Comparison of ENCODE assay signal across 42 mouse cellular contexts in the genomic region with DNA sequence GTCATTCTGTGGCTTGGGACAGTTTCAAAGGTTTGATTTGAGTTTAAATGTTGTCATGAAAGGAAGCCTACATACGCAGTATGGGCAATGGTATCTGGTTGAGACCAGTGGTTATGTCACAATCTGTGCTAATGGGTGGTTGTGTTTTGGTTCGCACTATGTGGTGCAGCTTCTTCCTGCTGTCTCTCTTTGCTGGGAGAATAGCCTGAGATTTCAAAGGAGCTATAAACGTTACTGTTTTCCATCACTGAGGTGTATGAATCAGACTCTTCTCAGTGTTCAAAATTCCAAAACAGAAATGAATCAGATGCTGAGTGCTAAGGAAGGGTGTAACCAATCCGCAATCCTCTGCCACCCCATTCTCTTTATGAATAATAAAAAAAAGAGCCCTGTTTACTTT. TPM values are rescaled to one million over a fixed set of nuclear protein-coding genes. Genes with fewer than 3 reads are reported as not detected.
"Had no signal": no experiment of that assay in that cellular context is flagged by ENCODE, and none has a peak within 500 bp of the region (broad histone marks: within the 10 kb centered on the region; RNA-seq: fewer than 3 reads in every experiment).

No protein-coding gene starts in this region.

- H3K4me1 ChIP-seq: heart, embryonic 10.5 days; heart, embryonic 12.5 days; intestine, embryonic 15.5 days; limb, embryonic 10.5 days; limb, embryonic 12.5 days; liver, embryonic 12.5 days had no signal

- H3K4me2 ChIP-seq: heart, embryonic 12.5 days; hindbrain, embryonic 12.5 days; hindbrain, embryonic 14.5 days; intestine, embryonic 15.5 days; limb, embryonic 12.5 days; liver, embryonic 12.5 days had no signal

- H3K27ac ChIP-seq: gastrocnemius, adult 2 months; heart, embryonic 10.5 days; hindbrain, embryonic 10.5 days; hindbrain, embryonic 12.5 days; hindbrain, embryonic 14.5 days; intestine, embryonic 15.5 days; layer of hippocampus, adult 2 months; limb, embryonic 10.5 days; limb, embryonic 12.5 days; liver, embryonic 12.5 days; liver, embryonic 14.5 days had no signal

- H3K9ac ChIP-seq: heart, embryonic 12.5 days; hindbrain, embryonic 12.5 days; hindbrain, embryonic 14.5 days; intestine, embryonic 15.5 days; limb, embryonic 12.5 days; liver, embryonic 12.5 days; liver, embryonic 14.5 days had no signal

- H3K36me3 ChIP-seq: heart, embryonic 10.5 days; heart, embryonic 12.5 days; hindbrain, embryonic 10.5 days; hindbrain, embryonic 12.5 days; intestine, embryonic 15.5 days; limb, embryonic 10.5 days; limb, embryonic 12.5 days; liver, embryonic 12.5 days had no signal

- ATAC-seq: hindbrain, embryonic 16.5 days; inflammation-experienced regulatory T-cells, adult 6 months; intestine, embryonic 15.5 days; intestine, postnatal 0 days; liver, embryonic 12.5 days had no signal

- H3K9me3 ChIP-seq: heart, embryonic 10.5 days; heart, embryonic 12.5 days; hindbrain, embryonic 10.5 days; hindbrain, embryonic 12.5 days; intestine, embryonic 15.5 days; limb, embryonic 10.5 days; limb, embryonic 12.5 days; liver, embryonic 12.5 days had no signal

- DNase-seq: gastrocnemius, adult 2 months; gastrocnemius, postnatal 10 days; gastrocnemius, postnatal 25 days; heart, adult 18-20 months; heart, postnatal 10 days; heart, postnatal 4 days; kidney, adult 18-20 months; kidney, adult 8-10 months; kidney, postnatal 10 days; kidney, postnatal 25 days; kidney, postnatal 4 days; layer of hippocampus, postnatal 36 days had no signal

- H3K4me3 ChIP-seq: gastrocnemius, adult 2 months; heart, embryonic 10.5 days; heart, embryonic 12.5 days; hindbrain, embryonic 10.5 days; hindbrain, embryonic 12.5 days; intestine, embryonic 15.5 days; layer of hippocampus, adult 2 months; limb, embryonic 10.5 days; limb, embryonic 12.5 days; liver, embryonic 12.5 days had no signal

- H3K27me3 ChIP-seq: heart, embryonic 12.5 days; hindbrain, embryonic 12.5 days; intestine, embryonic 15.5 days; limb, embryonic 12.5 days; liver, embryonic 12.5 days had no signal

RNA-seq across cellular contexts. Expression of a gene that starts 49.1 kb away (rescaled TPM):
- total RNA-seq: gastrocnemius, adult 2 months; gastrocnemius, postnatal 10 days; gastrocnemius, postnatal 25 days; gastrocnemius, postnatal 4 days; granulocyte monocyte progenitor cell, adult 5-6 weeks; heart, adult 18-20 months; heart, adult 8-10 months; heart, postnatal 10 days; heart, postnatal 25 days; heart, postnatal 4 days; layer of hippocampus, adult 2 months; layer of hippocampus, postnatal 14 days; layer of hippocampus, postnatal 36 days; left cerebral cortex, adult 18-20 months; left cerebral cortex, adult 8-10 months; left cerebral cortex, postnatal 10 days; left cerebral cortex, postnatal 36 days; liver, adult 2 months had no signal
- polyA plus RNA-seq: heart, embryonic 10.5 days; heart, embryonic 12.5 days; heart, embryonic 14.5 days; heart, embryonic 16.5 days; hindbrain, embryonic 10.5 days; hindbrain, embryonic 12.5 days; hindbrain, embryonic 14.5 days; hindbrain, embryonic 16.5 days; inflammation-experienced regulatory T-cells, adult 6 months; intestine, embryonic 15.5 days; intestine, postnatal 0 days; kidney, embryonic 14.5 days; kidney, embryonic 16.5 days; limb, embryonic 10.5 days; limb, embryonic 12.5 days; limb, embryonic 14.5 days; liver, adult 2 months; liver, embryonic 12.5 days; liver, embryonic 14.5 days; liver, embryonic 16.5 days had no signal
